Mouse (Mus musculus): ENCODE data around the gene Rfng. TPM values are rescaled to one million over a fixed set of nuclear protein-coding genes. Genes with fewer than 3 reads are reported as not detected.
"Not testable (repeated sequence)": the region's sequence is repeated elsewhere in the genome, so short reads cannot be mapped to it uniquely, and the experiment has no call there.

Rfng gene
- 18.1 and 23.2 TPM in 2 replicates for polyA plus RNA-seq (2015; fragmentation: Nextera tagmentation; extraction: Ambion mirVana)

- peak within 1 kb of the TSS; percentile 91 for H3K9ac ChIP-seq (ENCODE audit: low read length)
- peaks cover 2% of the 10 kb centered on the region; the same call in 1 of the 2 replicates for H3K36me3 ChIP-seq (ENCODE audit: control insufficient read depth, insufficient read depth, low read length)
- under 1% methylated on average over 79 of the region's 107 CpGs for WGBS
- TF ChIP-seq CTCF (IDR thresholded peaks at IDR 0.05; ENCODE audit: low read depth) (no peak), EP300 (optimal IDR thresholded peaks at IDR 0.05) (no peak)
- H3K4me3 ChIP-seq (ENCODE audit: low read depth, low read length) = peak within 1 kb of the TSS; percentile 84
- ATAC-seq (ENCODE audit: low FRiP score, low TSS enrichment) (peak; percentile 79), DNase-seq (ENCODE audit: low spot score) (peak; percentile 90)
- peak within 1 kb of the TSS; percentile 94 for H3K4me2 ChIP-seq (replicated peaks; ENCODE audit: low read depth)
- no peaks in the 10 kb centered on the region for H3K9me3 ChIP-seq (ENCODE audit: control insufficient read depth, low read length)
- H3K27me3 ChIP-seq (ENCODE audit: control insufficient read depth, insufficient read depth, low read length) = no peaks in the 10 kb centered on the region
- H3K27ac ChIP-seq (replicated peaks) = peak within 1 kb of the TSS; percentile 88
- H3K4me1 ChIP-seq (replicated peaks; ENCODE audit: control insufficient read depth, insufficient read depth) = 0 out of 2 replicates have a peak, but pooled peaks cover 5% of the 10 kb centered on the region
Observed at GRCm38 (mm10) chr11:120784064-120784791, at the start of gene Rfng, which contains the start of gene Gps1. Gene Rfng (minus strand): TSS chr11:120784207. Gene Gps1 (plus strand): TSS chr11:120784272.

- H3K27ac ChIP-seq (replicated peaks); DNase-seq (ENCODE audit: low spot score); ATAC-seq (ENCODE audit: low FRiP score, low TSS enrichment); H3K4me1 ChIP-seq (replicated peaks; ENCODE audit: control insufficient read depth, insufficient read depth); H3K4me2 ChIP-seq (replicated peaks; ENCODE audit: low read depth); H3K9ac ChIP-seq (ENCODE audit: low read length); H3K36me3 ChIP-seq (ENCODE audit: control insufficient read depth, insufficient read depth, low read length); H3K4me3 ChIP-seq (ENCODE audit: low read depth, low read length); H3K27me3 ChIP-seq (ENCODE audit: control insufficient read depth, insufficient read depth, low read length); H3K9me3 ChIP-seq (ENCODE audit: control insufficient read depth, low read length): not testable (repeated sequence)
- WGBS = 80% methylated on average over 5 of the region's 5 CpGs
Observed at GRCm38 (mm10) chr11:120832962-120833361, 49.0 kb upstream of the Rfng start.

- H3K4me2 ChIP-seq (replicated peaks; ENCODE audit: low read depth) = no peak overlapping the region
- 80% methylated on average over 3 of the region's 3 CpGs for WGBS
- TF ChIP-seq CTCF (IDR thresholded peaks at IDR 0.05; ENCODE audit: low read depth) = no peak
- no peak for TF ChIP-seq EP300 (optimal IDR thresholded peaks at IDR 0.05)
- H3K4me3 ChIP-seq (ENCODE audit: low read depth, low read length) = no peak overlapping the region
- no peaks in the 10 kb centered on the region for H3K27me3 ChIP-seq (ENCODE audit: control insufficient read depth, insufficient read depth, low read length)
- H3K9ac ChIP-seq (ENCODE audit: low read length) = no peak overlapping the region
- no peaks in the 10 kb centered on the region for H3K9me3 ChIP-seq (ENCODE audit: control insufficient read depth, low read length)
- ATAC-seq (ENCODE audit: low FRiP score, low TSS enrichment) = no peak
- H3K36me3 ChIP-seq (ENCODE audit: control insufficient read depth, insufficient read depth, low read length) = no peaks in the 10 kb centered on the region
- DNase-seq (ENCODE audit: low spot score) = no peak
- no peaks in the 10 kb centered on the region for H3K4me1 ChIP-seq (replicated peaks; ENCODE audit: control insufficient read depth, insufficient read depth)
- no peak overlapping the region for H3K27ac ChIP-seq (replicated peaks)
Observed at GRCm38 (mm10) chr11:120831659-120832440, 47.8 kb upstream of the Rfng start.

GRCm38 (mm10) chr11:120830686-120831085 lies 46.7 kb upstream of the Rfng start:
- Histone ChIP-seq H3K36me3 (ENCODE audit: control insufficient read depth, insufficient read depth, low read length) (no peaks in the 10 kb centered on the region), H3K4me1 (replicated peaks; ENCODE audit: control insufficient read depth, insufficient read depth) (no peaks in the 10 kb centered on the region), H3K9ac (ENCODE audit: low read length) (no peak overlapping the region), H3K4me2 (replicated peaks; ENCODE audit: low read depth) (no peak overlapping the region), H3K27ac (replicated peaks) (no peak overlapping the region), H3K9me3 (ENCODE audit: control insufficient read depth, low read length) (no peaks in the 10 kb centered on the region), H3K4me3 (ENCODE audit: low read depth, low read length) (no peak overlapping the region), H3K27me3 (ENCODE audit: control insufficient read depth, insufficient read depth, low read length) (no peaks in the 10 kb centered on the region)
- no peak for ATAC-seq (ENCODE audit: low FRiP score, low TSS enrichment)
- WGBS = 84% methylated on average over 12 of the region's 12 CpGs
- no peak for TF ChIP-seq EP300 (optimal IDR thresholded peaks at IDR 0.05)
- no peak for TF ChIP-seq CTCF (IDR thresholded peaks at IDR 0.05; ENCODE audit: low read depth)
- DNase-seq (ENCODE audit: low spot score) = no peak

- H3K36me3 ChIP-seq (ENCODE audit: control insufficient read depth, insufficient read depth, low read length) = no peaks in the 10 kb centered on the region
- ATAC-seq (ENCODE audit: low FRiP score, low TSS enrichment) (no peak), DNase-seq (ENCODE audit: low spot score) (no peak)
- peaks cover 2% of the 10 kb centered on the region; the same call in 1 of the 2 replicates for H3K4me1 ChIP-seq (replicated peaks; ENCODE audit: control insufficient read depth, insufficient read depth)
- H3K9ac ChIP-seq (ENCODE audit: low read length) = no peak overlapping the region
- H3K27ac ChIP-seq (replicated peaks) = no peak overlapping the region
- H3K4me3 ChIP-seq (ENCODE audit: low read depth, low read length) = no peak overlapping the region
- no peaks in the 10 kb centered on the region for H3K9me3 ChIP-seq (ENCODE audit: control insufficient read depth, low read length)
- 89% methylated on average over 10 of the region's 10 CpGs for WGBS
- H3K27me3 ChIP-seq (ENCODE audit: control insufficient read depth, insufficient read depth, low read length) = no peaks in the 10 kb centered on the region
- TF ChIP-seq CTCF (IDR thresholded peaks at IDR 0.05; ENCODE audit: low read depth) (no peak), EP300 (optimal IDR thresholded peaks at IDR 0.05) (no peak)
- H3K4me2 ChIP-seq (replicated peaks; ENCODE audit: low read depth) = no peak overlapping the region
Observed at GRCm38 (mm10) chr11:120829757-120830532, 45.9 kb upstream of the Rfng start.

All from stomach, postnatal 0 days (tissue).